Comparison of ENCODE assay signal across 18 mouse cellular contexts in genomic region chr16:60257623-60258022, GRCm38 (mm10).
"Had no signal": no experiment of that assay in that cellular context is flagged by ENCODE, and none has a peak within 500 bp of the region (broad histone marks: within the 10 kb centered on the region; RNA-seq: fewer than 3 reads in every experiment).

No protein-coding gene starts in this region.

- H3K4me3 ChIP-seq: midbrain, embryonic 10.5 days; midbrain, embryonic 13.5 days; myocyte; neural tube, embryonic 13.5 days; neural tube, embryonic 15.5 days had no signal

- H3K9me3 ChIP-seq: midbrain, embryonic 10.5 days; midbrain, embryonic 13.5 days; neural tube, embryonic 13.5 days; neural tube, embryonic 15.5 days had no signal

- H3K4me2 ChIP-seq: lung, embryonic 14.5 days; midbrain, embryonic 13.5 days; neural tube, embryonic 13.5 days; neural tube, embryonic 15.5 days had no signal

- H3K9ac ChIP-seq: lung, embryonic 14.5 days; midbrain, embryonic 13.5 days; neural tube, embryonic 13.5 days; neural tube, embryonic 15.5 days had no signal

- H3K36me3 ChIP-seq: midbrain, embryonic 10.5 days; midbrain, embryonic 13.5 days; neural tube, embryonic 13.5 days; neural tube, embryonic 15.5 days had no signal

- ATAC-seq: midbrain, embryonic 13.5 days; midbrain, embryonic 16.5 days had no signal

- DNase-seq: lung, adult 18-20 months; lung, embryonic 14.5 days; lung, postnatal 10 days; lung, postnatal 4 days; retina, postnatal 1 day; right cerebral cortex, adult 18-20 months; right cerebral cortex, postnatal 25 days; right cerebral cortex, postnatal 4 days; spleen, adult 18-20 months; thymus, adult 18-20 months; thymus, postnatal 14 days; thymus, postnatal 36 days had no signal

- H3K4me1 ChIP-seq: midbrain, embryonic 10.5 days; midbrain, embryonic 13.5 days; neural tube, embryonic 13.5 days; neural tube, embryonic 15.5 days had no signal

- H3K27me3 ChIP-seq: midbrain, embryonic 13.5 days; neural tube, embryonic 13.5 days; neural tube, embryonic 15.5 days had no signal

- H3K27ac ChIP-seq: midbrain, embryonic 10.5 days; midbrain, embryonic 13.5 days; neural tube, embryonic 13.5 days; neural tube, embryonic 15.5 days had no signal
